Mouse (Mus musculus): ENCODE results near the gene Pus7l. TPM values are rescaled to one million over a fixed set of nuclear protein-coding genes. Genes with fewer than 3 reads are reported as not detected.

Gene Pus7l
- polyA plus RNA-seq, 1 experiment from 2014 or later: 5.1 TPM

Other genes starting within 250 kb of the Pus7l start
- 4.1 and 5.5 TPM in 2 replicates for gene Adamts20, start 78.1 kb downstream of the Pus7l start, polyA plus RNA-seq (2015; fragmentation: Nextera tagmentation; extraction: Ambion mirVana)
- 2.0 and 3.5 TPM in 2 replicates for gene Irak4, start 96 bp upstream of the Pus7l start, polyA plus RNA-seq (2015; fragmentation: Nextera tagmentation; extraction: Ambion mirVana)
- 66.3 and 73.4 TPM in 2 replicates for gene Twf1, start 46.3 kb upstream of the Pus7l start, polyA plus RNA-seq (2015; fragmentation: Nextera tagmentation; extraction: Ambion mirVana)
- gene Tmem117, start 85.7 kb upstream of the Pus7l start, polyA plus RNA-seq (2015; fragmentation: Nextera tagmentation; extraction: Ambion mirVana): 19.3 and 22.1 TPM in 2 replicates